Mouse (Mus musculus): Measurements from ENCODE around the gene Pde3b.
"Not testable (repeated sequence)": the region's sequence is repeated elsewhere in the genome, so short reads cannot be mapped to it uniquely, and the experiment has no call there.

The Pde3b gene

GRCm38 (mm10) chr7:114414421-114415335 is at the start of gene Pde3b:
Gene Pde3b, plus strand, starts transcription at chr7:114415281.
- peak; percentile 98 for DNase-seq

- DNase-seq, result peak; percentile 56
Observed at GRCm38 (mm10) chr7:114402130-114402529, 13.0 kb upstream of the Pde3b start.

GRCm38 (mm10) chr7:114415336-114416020 is 397 bp downstream of the Pde3b start:
- DNase-seq, result peak; percentile 90

GRCm38 (mm10) chr7:114416021-114416845 is 1.2 kb downstream of the Pde3b start:
- peak; percentile 92 for DNase-seq

GRCm38 (mm10) chr7:114419331-114419730 is 4.2 kb downstream of the Pde3b start:
- not testable (repeated sequence) for DNase-seq

GRCm38 (mm10) chr7:114420918-114421317 is 5.8 kb downstream of the Pde3b start:
- peak; percentile 71 for DNase-seq

- no peak for DNase-seq
Observed at GRCm38 (mm10) chr7:114422224-114422623, 7.1 kb downstream of the Pde3b start.

- DNase-seq, result no peak
Observed at GRCm38 (mm10) chr7:114429768-114430167, 14.7 kb downstream of the Pde3b start.

- no peak for DNase-seq
Observed at GRCm38 (mm10) chr7:114431966-114432365, 16.9 kb downstream of the Pde3b start.

GRCm38 (mm10) chr7:114439726-114440125 is 24.6 kb downstream of the Pde3b start:
- no peak for DNase-seq

- no peak for DNase-seq
Observed at GRCm38 (mm10) chr7:114440494-114440893, 25.4 kb downstream of the Pde3b start.

GRCm38 (mm10) chr7:114452876-114453275 is 37.8 kb downstream of the Pde3b start:
- DNase-seq, result no peak

- DNase-seq, result no peak
Observed at GRCm38 (mm10) chr7:114453300-114453990, 38.4 kb downstream of the Pde3b start.

GRCm38 (mm10) chr7:114454858-114455257 is 39.8 kb downstream of the Pde3b start:
- no peak for DNase-seq

- no peak for DNase-seq
Observed at GRCm38 (mm10) chr7:114456904-114457303, 41.8 kb downstream of the Pde3b start.

GRCm38 (mm10) chr7:114459909-114460308 is 44.8 kb downstream of the Pde3b start:
- no peak for DNase-seq

GRCm38 (mm10) chr7:114461727-114462126 is 46.6 kb downstream of the Pde3b start:
- DNase-seq, result no peak

GRCm38 (mm10) chr7:114466358-114466757 is 51.3 kb downstream of the Pde3b start:
- DNase-seq, result no peak

GRCm38 (mm10) chr7:114472471-114472870 is 57.4 kb downstream of the Pde3b start:
- DNase-seq, result no peak

- DNase-seq, result no peak
Observed at GRCm38 (mm10) chr7:114474889-114475288, 59.8 kb downstream of the Pde3b start.

GRCm38 (mm10) chr7:114477884-114478283 is 62.8 kb downstream of the Pde3b start:
- DNase-seq, result no peak

- no peak for DNase-seq
Observed at GRCm38 (mm10) chr7:114478901-114479300, 63.8 kb downstream of the Pde3b start.

Data from heart, adult 11 months (tissue).